Mouse (Mus musculus) embryo, embryonic 11.5 days (tissue): ENCODE results near the gene Vmn2r25.
"Not testable (repeated sequence)": the region's sequence is repeated elsewhere in the genome, so short reads cannot be mapped to it uniquely, and the experiment has no call there.

Source experiments
- DNase-seq: peaks from one replicate; pipeline ENCODE4 v3.0.0-alpha.2; 2012; ENCODE audit warnings: low read depth, low spot score

Vmn2r25 gene

DNA sequence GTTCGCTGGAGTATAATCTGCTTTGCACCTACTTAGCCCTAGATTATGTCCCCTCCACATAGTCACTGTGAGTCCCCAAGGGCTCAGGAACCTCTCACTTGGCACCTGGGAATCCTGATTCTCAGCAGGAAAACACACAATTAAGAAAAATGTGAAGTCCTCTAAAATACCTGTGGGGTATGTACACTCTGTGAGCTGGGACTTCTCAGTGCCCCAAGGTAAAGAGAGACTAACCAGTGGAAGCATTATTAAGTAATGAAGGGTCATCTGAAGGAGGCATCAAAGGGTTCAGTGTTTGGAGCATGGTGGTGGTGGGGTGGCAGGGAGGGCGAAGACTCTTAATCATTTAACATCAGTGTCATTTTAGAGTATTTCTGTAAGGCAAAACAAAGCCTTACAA, at the start of gene Vmn2r25:
Vmn2r25 (minus strand) TSS at position 101 of the 400 bp plus-strand sequence.
- DNase-seq, result not testable (repeated sequence)

DNA sequence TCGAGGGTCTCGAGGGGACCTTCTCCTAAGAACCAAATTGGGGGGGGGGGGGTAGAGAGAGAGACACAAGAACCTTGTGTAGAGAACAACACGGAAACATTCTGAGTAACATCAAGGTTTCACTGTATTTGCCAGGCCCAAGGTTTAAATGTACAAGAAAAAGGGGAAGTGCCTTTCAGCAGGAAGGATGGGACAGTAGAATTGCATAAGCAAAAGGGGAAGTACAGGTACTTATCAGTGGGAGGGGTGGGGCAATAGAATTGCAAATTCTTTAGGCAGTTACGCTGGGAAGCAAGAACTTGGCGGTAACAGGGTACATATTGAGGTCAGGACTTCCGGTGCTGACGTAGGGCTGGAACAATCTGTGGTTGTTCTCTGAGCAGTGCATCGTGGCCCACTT, 33.3 kb downstream of the Vmn2r25 start:
- DNase-seq, result no peak

DNA sequence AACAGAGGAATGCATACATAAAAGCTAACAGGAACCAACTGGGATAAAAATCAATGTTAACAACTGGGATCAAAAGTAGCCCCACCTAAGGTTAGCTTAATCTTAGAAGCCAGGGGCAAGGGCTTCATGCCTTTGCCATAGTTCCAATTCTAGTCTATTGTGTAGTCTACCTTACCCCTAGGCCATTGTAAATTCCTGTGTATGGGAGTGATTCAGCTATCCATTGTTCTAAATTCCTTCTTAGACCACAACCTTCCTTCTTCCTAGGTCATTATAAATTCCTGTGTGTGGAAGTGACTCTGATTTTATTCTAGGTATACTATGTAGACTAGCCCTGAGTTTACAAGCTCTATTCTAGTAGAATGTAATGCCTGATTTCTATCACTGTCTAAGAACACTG, 43.0 kb downstream of the Vmn2r25 start:
- DNase-seq, result not testable (repeated sequence)

DNA sequence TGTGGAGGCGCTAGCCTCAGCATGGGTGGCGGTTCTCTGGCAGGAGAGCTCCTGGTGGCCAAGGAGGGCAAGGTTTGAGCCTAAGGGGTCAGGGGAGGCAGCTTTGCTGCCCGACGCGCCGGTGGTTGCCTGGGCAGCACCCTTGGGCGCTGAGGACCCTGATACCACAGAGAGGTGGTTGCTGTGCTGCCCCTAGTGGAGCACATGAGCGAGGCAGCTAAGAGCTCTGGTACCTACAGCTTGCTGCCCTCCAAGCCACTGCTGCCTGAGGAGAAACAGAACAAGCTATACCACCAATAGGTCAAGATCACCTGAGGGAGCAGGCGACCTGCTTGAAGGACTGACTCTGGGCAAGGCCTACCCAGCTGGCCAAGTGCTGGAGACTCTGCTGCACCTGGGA, 59.5 kb downstream of the Vmn2r25 start:
- no peak for DNase-seq

DNA sequence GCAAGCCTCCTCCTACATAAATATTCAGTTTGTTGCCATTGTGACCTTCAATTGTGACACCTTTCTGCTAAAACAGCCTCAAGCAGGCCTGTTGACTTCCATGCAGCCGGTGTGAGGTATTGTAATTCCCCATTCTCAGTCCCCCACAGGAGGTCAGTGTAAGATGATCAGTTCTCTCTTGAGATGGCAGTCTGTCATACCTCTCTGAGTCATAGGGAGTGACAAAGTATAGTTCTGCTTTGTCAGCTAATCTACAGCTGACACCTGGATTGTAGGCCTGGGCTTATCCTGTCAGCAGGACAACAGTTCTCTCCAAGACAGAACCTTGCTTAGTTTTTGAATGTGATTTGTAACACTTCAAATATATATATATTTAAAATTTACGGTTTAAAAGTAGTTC, 68.4 kb downstream of the Vmn2r25 start:
- DNase-seq, result no peak

DNA sequence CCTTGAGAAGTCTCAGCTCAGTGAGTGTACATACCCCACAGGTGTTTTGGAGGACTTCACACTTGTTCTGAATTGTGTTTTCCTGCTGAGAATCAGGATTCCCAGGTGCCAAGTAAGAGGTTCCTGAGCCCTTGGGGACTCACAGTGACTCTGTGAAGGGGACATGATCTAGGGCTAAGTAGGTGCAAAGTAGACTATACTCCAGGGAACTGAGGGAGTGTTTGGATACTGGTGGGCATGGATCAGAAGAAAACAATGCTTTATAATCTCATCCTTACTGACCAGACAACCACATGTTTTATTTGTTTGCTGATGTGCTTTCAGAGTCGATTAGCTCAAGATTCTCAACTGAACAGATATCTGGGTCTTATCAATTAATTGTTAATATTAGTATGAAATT, 74.7 kb downstream of the Vmn2r25 start, which contains the start of gene Vmn2r24:
Vmn2r24 (plus strand) TSS at position 301 of the 400 bp plus-strand sequence.
- no peak for DNase-seq
